Mouse (Mus musculus) neural tube, embryonic 14.5 days (tissue): Measurements from ENCODE around the gene Tmem161b. TPM values are rescaled to one million over a fixed set of nuclear protein-coding genes. Genes with fewer than 3 reads are reported as not detected.

Experiments
- ATAC-seq: fragments of 200-750 bp; cut with Nextera tagmentation; 2 replicates; pipeline ENCODE4 v1.8.0; 2017; ENCODE audit warnings: low read depth, mild to moderate bottlenecking, moderate TSS enrichment, moderate library complexity
- H3K27ac ChIP-seq: fragments of 300-500 bp; sonication (generic); 2 replicates; pipeline ENCODE4 v1.5.1; 2014; ENCODE audit warnings: low read depth, mild to moderate bottlenecking, control low read depth, low read length, moderate library complexity, mixed read lengths
- H3K27me3 ChIP-seq: fragments of 300-500 bp; sonication (generic); 2 replicates; pipeline ENCODE4 v1.6.1; 2014; ENCODE audit warnings: low read length; ENCODE audit not compliant: control insufficient read depth, insufficient read depth
- H3K36me3 ChIP-seq: fragments of 300-500 bp; sonication (generic); 2 replicates; pipeline ENCODE4 v1.6.1; 2014; ENCODE audit warnings: low read length, mixed read lengths; ENCODE audit not compliant: control insufficient read depth, insufficient read depth
- H3K4me1 ChIP-seq: fragments of 300-500 bp; sonication (generic); 2 replicates; pipeline ENCODE4 v1.6.1; 2014; ENCODE audit warnings: low read length; ENCODE audit not compliant: control insufficient read depth, insufficient read depth
- H3K4me2 ChIP-seq: fragments of 300-500 bp; sonication (generic); 2 replicates; pipeline ENCODE4 v1.6.1; 2014; ENCODE audit warnings: mild to moderate bottlenecking, low read depth, low read length, control low read depth
- H3K4me3 ChIP-seq: fragments of 300-500 bp; sonication (generic); 2 replicates; pipeline ENCODE4 v1.5.1; 2014; ENCODE audit warnings: low read depth, low read length, control low read depth, mixed read lengths
- H3K9ac ChIP-seq: fragments of 300-500 bp; sonication (generic); replicated peaks from 2 replicates; pipeline ENCODE4 v1.6.1; 2014; ENCODE audit warnings: low read depth, mild to moderate bottlenecking, control low read depth, low read length, mixed read lengths
- H3K9me3 ChIP-seq: fragments of 300-500 bp; sonication (generic); 2 replicates; pipeline ENCODE4 v1.6.1; 2016; ENCODE audit warnings: low read length; ENCODE audit not compliant: control insufficient read depth
- WGBS: fragments of 180-500 bp; shearing (Covaris S2); extraction: QIAGEN DNeasy Blood & Tissue Kit; methylation state at CpG from one replicate; pipeline ENCODE4 v1.1.7; 2014; 5-methylcytosine and 5-hydroxymethylcytosine counted together
- microRNA-seq: library from miRNA; unstranded; fragments of <30 nt; microRNA quantifications from one replicate; pipeline ENCODE4, GENCODE M21; 2016
- polyA plus RNA-seq: library from polyadenylated mRNA; unstranded; fragments of >200 nt; fragmentation: Nextera tagmentation; extraction: Ambion mirVana; gene quantifications from 2 replicates; pipeline ENCODE4 v1.2.1, GENCODE M21; 2014

The Tmem161b gene
- polyA plus RNA-seq, 1 experiment from 2014 or later = 40.0 TPM

DNA sequence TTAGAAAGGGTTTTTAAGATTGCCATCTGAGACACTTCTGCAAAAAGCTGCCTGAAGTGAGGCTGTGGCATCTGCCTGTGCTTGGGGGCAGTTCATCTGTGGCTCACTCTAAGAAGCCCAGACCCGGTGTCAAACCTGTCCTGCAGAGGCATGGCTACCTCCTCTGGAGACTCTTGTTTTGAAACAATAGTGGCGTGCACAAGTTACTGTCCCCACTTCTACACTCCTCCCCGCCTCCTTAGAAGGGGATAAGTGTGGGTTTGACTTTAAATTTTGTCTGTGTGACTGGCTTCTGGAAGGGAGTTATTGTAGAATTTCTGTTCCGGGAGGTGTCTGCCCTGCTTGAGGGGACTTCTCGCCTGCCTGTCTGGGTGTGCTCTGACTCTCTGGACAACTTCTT is 121.2 kb downstream of the Tmem161b start:
- Histone ChIP-seq H3K27me3 (no peaks in the 10 kb centered on the region), H3K9ac (no peak overlapping the region), H3K4me3 (no peak overlapping the region), H3K27ac (peak overlapping the region; percentile 100), H3K36me3 (no peaks in the 10 kb centered on the region), H3K9me3 (no peaks in the 10 kb centered on the region), H3K4me2 (peak overlapping the region; percentile 59; the same call in 1 of the 2 replicates), H3K4me1 (peaks cover 29% of the 10 kb centered on the region)
- ATAC-seq = no peak
- 10% methylated on average over 5 of the region's 5 CpGs for WGBS

DNA sequence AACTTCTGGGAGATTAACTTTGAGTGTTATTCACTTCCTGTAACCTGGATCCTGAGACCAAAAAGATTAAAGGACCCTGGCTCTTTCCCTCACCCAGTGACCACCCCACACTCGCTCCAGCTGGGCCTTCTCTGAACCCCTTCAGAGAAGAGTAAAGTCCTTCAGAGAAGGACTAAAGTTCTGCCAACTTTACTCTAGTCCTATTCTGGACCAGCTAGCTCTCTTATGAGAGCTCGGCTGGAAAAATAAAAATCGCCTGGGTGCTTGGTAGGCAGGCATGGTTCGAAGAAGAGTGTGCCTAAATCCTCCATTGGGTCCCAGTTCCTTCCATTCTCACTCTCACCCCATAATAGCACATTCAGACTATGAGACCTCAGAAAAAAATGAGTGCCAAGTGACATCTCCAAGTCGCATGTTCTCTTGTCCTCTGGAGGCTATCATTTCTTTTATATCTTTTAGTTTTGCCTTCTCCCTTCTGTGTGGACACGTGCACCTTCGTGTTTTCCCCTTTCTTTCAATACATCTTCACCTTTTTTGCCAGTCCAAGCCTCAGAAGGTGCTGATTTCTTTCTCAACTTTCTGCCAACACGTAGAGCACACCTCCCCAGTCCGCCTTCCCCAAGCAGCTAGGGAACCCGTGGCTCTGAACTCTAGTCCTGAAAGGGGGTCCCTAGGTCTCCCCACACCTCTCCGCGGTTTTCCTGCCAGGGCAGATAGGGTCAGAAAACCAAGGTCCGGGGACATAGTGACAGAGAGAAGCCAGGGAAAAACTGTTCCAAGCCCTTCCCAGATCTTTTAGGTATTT is 121.8 kb downstream of the Tmem161b start:
- Histone ChIP-seq H3K4me2 (peak overlapping the region; percentile 59), H3K36me3 (no peaks in the 10 kb centered on the region), H3K27me3 (no peaks in the 10 kb centered on the region), H3K27ac (peak overlapping the region; percentile 100), H3K4me1 (peaks cover 29% of the 10 kb centered on the region), H3K9ac (peak overlapping the region; percentile 69; the same call in 1 of the 2 replicates), H3K4me3 (no peak overlapping the region; the same call in 1 of the 2 replicates), H3K9me3 (no peaks in the 10 kb centered on the region)
- ATAC-seq = no peak
- whole genome bisulfite sequencing = 7% methylated on average over 13 of the region's 13 CpGs

DNA sequence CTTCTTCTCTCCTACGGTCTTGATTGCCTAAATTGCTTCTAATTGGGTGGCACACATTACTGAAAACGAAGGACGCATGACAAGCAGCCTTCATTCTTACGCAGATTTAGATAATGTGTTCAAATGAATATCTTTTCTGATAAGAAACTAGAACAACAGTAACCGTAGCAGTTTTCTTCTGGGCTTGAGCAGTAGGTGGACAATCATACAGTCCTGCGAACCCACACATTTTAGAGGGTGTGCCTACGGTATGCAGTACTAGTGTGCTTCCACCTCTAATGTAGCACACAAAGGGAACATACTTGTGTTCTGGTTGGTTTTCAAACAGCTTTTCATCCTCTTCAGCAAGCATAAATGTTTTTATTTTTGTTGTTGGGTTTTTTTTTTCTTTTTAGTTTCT is 122.6 kb downstream of the Tmem161b start:
- peaks cover 30% of the 10 kb centered on the region for H3K4me1 ChIP-seq
- H3K4me2 ChIP-seq = peak overlapping the region; percentile 59
- H3K4me3 ChIP-seq = peak overlapping the region; percentile 10; the same call in 1 of the 2 replicates
- H3K9me3 ChIP-seq = no peaks in the 10 kb centered on the region
- no peak for ATAC-seq
- H3K27me3 ChIP-seq = no peaks in the 10 kb centered on the region
- peak overlapping the region; percentile 100 for H3K27ac ChIP-seq
- 7% methylated on average over 7 of the region's 7 CpGs for WGBS
- no peaks in the 10 kb centered on the region for H3K36me3 ChIP-seq
- peak overlapping the region; percentile 69 for H3K9ac ChIP-seq

DNA sequence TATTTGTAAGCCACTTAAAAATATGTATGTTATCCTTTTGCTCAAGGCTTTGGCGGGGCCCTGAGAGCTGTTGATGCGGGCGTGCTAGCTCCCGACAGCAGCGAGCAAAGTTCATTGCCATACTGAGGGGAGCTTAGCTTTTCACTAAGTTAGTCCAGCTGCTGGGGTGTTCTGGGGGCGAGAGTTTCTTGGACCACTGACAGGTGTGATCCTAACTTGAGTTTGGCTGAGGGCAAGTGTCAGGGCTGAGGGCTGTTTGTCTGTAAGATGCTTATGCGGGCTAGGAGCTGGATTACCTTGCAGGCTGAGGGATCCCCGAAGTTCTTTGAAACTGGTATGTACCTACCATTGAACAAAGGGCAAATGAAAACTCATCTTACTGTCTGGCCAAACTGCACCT is 123.0 kb downstream of the Tmem161b start:
- ATAC-seq = no peak
- no peaks in the 10 kb centered on the region for H3K9me3 ChIP-seq
- H3K4me2 ChIP-seq = peak overlapping the region; percentile 59
- peak overlapping the region; percentile 10 for H3K4me3 ChIP-seq
- H3K4me1 ChIP-seq = peaks cover 33% of the 10 kb centered on the region
- H3K9ac ChIP-seq = peak overlapping the region; percentile 69
- 6% methylated on average over 8 of the region's 8 CpGs for WGBS
- H3K36me3 ChIP-seq = no peaks in the 10 kb centered on the region
- H3K27me3 ChIP-seq = no peaks in the 10 kb centered on the region
- H3K27ac ChIP-seq = peak overlapping the region; percentile 100

Small RNAs within 50 kb of the gene (microRNA-seq; reads per million reads assigned to microRNA genes)
- not detected for gene Gm24331
